Mouse (Mus musculus): ENCODE data around the gene L3mbtl4. TPM values are rescaled to one million over a fixed set of nuclear protein-coding genes. Genes with fewer than 3 reads are reported as not detected.
"Not testable (repeated sequence)": the region's sequence is repeated elsewhere in the genome, so short reads cannot be mapped to it uniquely, and the experiment has no call there.

The L3mbtl4 gene
- polyA plus RNA-seq, 1 experiment: not detected

DNA sequence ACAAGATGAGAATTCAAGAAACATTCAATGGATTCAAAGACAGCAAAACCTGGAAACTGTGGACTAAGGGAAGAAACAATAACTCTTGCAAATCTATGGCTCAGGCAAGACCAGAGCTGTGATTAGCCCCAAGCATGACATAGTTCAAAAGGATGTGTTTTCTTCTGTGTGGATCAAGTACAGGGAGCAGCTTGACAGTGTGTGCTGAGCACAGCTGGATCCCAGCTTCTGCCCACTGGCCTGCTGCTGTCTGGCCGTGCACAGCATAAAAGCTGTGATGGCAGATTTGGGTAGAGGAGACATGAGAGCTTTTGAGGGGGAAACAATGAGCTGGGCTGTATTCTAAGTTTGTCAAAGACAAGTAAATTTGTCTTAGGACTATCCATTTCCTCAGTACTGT lies 84.1 kb downstream of the L3mbtl4 start:
- no peak for TF ChIP-seq POLR2A (IDR thresholded peaks at IDR 0.05; ENCODE audit: low read depth, low read length)
- Histone ChIP-seq H3K27ac (ENCODE audit: insufficient read depth, low read length) (no peak overlapping the region), H3K4me1 (ENCODE audit: control insufficient read depth, insufficient read depth, low read length) (no peaks in the 10 kb centered on the region), H3K4me3 (ENCODE audit: insufficient read depth, low read length) (no peak overlapping the region)

DNA sequence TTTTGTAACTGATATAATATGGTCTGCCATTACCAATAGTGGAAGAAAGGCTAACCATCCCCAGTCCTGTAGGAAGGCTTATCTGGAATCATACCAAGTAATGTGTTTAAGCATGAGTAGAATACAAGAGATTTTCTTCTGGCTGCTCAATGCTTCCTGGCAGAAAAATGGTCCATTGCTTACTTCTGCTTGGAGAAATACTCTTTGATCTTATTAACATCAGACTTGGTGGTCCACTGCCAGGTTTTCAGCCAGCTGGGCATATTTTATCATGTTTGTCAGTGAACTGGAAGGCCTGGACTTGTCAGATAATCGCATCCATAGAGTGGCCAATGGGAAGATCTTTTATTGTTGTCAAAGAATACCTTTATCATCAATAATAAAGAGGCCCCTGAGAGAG lies 97.5 kb downstream of the L3mbtl4 start:
- Histone ChIP-seq H3K27ac (ENCODE audit: insufficient read depth, low read length) (no peak overlapping the region), H3K4me3 (ENCODE audit: insufficient read depth, low read length) (no peak overlapping the region), H3K4me1 (ENCODE audit: control insufficient read depth, insufficient read depth, low read length) (no peaks in the 10 kb centered on the region)
- TF ChIP-seq CTCF (IDR thresholded peaks at IDR 0.05; ENCODE audit: borderline replicate concordance, insufficient read depth, low read length) (no peak), POLR2A (IDR thresholded peaks at IDR 0.05; ENCODE audit: low read depth, low read length) (no peak)

DNA sequence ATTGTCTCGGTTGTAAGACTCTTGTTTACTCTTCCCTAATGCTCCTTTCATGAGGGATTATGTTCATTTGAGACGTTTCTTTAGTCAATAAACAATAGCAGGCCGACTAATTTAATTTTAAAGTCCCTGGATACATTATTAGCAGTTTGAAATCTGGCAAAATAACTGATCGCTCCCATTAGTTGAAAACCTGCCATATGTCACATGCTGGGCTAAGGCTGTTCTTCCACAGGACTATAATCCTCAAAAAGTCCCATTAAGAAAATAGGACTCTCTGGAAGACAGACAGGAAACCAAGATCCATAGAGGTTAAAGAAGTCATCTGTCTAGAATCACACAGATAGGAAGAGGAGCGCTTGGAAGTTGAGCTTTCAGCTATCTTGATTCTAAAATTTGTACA lies 114.9 kb downstream of the L3mbtl4 start:
- TF ChIP-seq POLR2A (IDR thresholded peaks at IDR 0.05; ENCODE audit: low read depth, low read length): no peak
- TF ChIP-seq CTCF (IDR thresholded peaks at IDR 0.05; ENCODE audit: borderline replicate concordance, insufficient read depth, low read length): no peak
- Histone ChIP-seq H3K4me1 (ENCODE audit: control insufficient read depth, insufficient read depth, low read length) (no peaks in the 10 kb centered on the region), H3K27ac (ENCODE audit: insufficient read depth, low read length) (no peak overlapping the region), H3K4me3 (ENCODE audit: insufficient read depth, low read length) (no peak overlapping the region)

DNA sequence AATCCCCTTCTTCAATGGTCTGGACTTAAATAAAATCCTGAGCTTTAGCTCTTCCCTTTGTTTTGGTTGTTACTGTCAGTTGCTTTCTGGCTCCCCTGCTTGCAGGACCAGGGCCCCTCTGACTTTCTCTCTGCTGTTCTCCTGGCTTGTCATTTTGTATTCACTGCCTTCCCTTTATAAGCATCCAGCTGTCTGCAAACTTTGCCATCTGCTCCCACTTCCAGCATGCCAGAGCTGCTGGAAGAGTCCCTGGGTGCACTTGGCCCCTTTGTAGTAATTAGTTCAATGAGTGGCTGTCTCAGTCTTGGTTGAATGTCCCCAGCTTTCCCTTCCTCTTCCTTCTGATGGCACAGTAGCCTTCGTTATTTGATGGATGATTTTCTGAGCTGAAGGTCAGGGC lies 132.4 kb downstream of the L3mbtl4 start:
- Histone ChIP-seq H3K4me1 (ENCODE audit: control insufficient read depth, insufficient read depth, low read length) (no peaks in the 10 kb centered on the region), H3K27ac (ENCODE audit: insufficient read depth, low read length) (no peak overlapping the region), H3K4me3 (ENCODE audit: insufficient read depth, low read length) (no peak overlapping the region)
- TF ChIP-seq CTCF (IDR thresholded peaks at IDR 0.05; ENCODE audit: borderline replicate concordance, insufficient read depth, low read length) (no peak), POLR2A (IDR thresholded peaks at IDR 0.05; ENCODE audit: low read depth, low read length) (no peak)

DNA sequence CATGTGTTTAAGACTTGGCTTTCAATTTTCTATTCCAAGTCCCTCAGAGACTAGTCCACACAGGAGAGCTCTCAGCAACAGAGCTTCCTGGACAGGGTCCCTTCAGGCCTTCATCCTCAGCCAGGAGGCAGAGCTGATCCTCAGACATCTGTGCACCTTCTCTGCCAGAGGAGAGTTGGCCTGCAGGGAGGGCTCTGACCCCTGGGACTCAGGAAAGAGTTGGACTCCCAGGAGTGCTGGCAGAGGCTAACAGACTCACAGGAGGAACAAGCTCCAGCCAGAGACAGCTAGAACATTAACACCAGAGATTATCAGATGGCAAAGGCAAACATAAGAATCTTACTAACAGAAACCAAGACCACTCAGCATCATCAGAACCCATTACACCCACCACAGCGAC lies 133.5 kb downstream of the L3mbtl4 start:
- H3K27ac ChIP-seq (ENCODE audit: insufficient read depth, low read length); H3K4me1 ChIP-seq (ENCODE audit: control insufficient read depth, insufficient read depth, low read length); H3K4me3 ChIP-seq (ENCODE audit: insufficient read depth, low read length): not testable (repeated sequence)

DNA sequence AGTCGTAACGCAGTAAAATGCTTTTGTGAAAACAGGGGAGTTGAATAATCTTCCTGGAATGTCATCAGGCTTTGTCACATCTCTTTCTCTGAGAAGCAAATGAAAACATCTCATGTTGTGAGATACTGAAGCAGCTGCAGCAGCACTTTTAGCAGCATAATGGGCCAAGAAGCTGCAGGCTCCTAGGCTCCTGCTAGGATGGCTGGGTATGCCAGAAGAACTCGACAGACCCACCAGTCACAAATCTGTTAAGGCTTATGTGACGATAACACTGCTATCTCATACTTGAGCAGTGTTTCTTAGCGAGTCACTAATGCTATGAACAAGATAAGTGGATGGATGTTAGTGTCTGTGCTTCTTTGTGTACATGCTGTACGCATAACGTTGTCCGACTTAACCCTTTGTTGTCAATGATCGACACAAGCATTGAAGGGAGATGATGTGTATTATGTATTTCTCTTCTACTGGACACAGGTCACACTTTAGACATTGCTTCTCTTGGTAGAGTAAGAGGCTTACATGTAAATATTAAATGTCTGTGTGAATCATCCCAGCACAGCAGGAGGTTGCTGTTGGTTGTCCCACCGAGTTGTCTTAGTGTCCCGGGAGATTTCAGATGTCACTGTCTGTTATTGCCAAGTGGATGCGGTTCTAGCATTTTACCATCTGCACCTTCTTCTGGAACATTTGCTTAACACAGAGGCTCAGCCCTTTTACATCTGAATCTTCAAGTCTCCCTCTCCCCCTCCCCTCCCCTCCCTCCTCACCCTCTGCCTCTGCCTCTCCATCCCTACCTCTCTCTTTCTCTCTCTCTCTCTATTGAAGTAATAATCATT lies 149.3 kb downstream of the L3mbtl4 start:
- no peak overlapping the region for H3K4me3 ChIP-seq (ENCODE audit: insufficient read depth, low read length)
- H3K27ac ChIP-seq (ENCODE audit: insufficient read depth, low read length): no peak overlapping the region
- no peak for TF ChIP-seq POLR2A (IDR thresholded peaks at IDR 0.05; ENCODE audit: low read depth, low read length)
- no peaks in the 10 kb centered on the region for H3K4me1 ChIP-seq (ENCODE audit: control insufficient read depth, insufficient read depth, low read length)

DNA sequence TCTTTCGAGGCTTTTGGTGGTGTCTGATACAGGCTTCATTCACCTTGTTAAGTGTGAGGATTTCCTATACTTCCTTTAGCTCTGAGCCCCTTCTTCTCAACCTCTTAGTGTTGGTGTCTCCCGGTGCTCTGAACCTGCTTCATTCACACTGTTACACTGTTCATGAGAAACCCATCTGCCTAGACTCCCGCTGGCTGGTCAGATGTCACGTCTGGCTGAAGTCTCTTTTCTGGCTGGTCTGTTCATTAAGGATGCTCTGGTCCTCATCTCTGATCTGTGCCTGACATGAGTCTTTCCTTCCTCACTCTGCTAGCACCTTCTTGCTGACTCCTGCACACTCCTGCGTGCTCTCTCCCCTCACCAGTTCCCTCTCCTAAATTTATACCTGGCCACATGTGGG lies 160.0 kb downstream of the L3mbtl4 start:
- Histone ChIP-seq H3K4me1 (ENCODE audit: control insufficient read depth, insufficient read depth, low read length) (no peaks in the 10 kb centered on the region), H3K4me3 (ENCODE audit: insufficient read depth, low read length) (no peak overlapping the region), H3K27ac (ENCODE audit: insufficient read depth, low read length) (no peak overlapping the region)
- TF ChIP-seq CTCF (IDR thresholded peaks at IDR 0.05; ENCODE audit: borderline replicate concordance, insufficient read depth, low read length) (no peak), POLR2A (IDR thresholded peaks at IDR 0.05; ENCODE audit: low read depth, low read length) (no peak)

DNA sequence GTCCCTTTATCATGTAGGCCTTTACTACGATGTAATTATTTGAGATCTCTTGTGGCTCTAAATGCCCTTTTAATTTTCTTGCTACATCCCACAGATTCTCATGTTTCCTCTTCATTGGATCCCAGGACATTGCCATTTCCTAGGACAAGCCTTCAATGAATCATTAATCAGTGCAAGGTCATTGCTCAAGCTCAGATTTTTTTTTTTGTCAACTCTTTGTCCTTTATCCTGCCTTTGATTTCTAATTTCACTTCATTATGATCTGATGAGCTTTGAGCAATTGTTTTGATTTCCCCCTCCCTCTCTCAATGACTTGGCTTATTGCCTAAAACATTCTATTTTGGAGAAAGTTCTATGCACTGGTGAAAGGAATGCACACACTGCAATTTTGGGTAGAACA lies 177.3 kb downstream of the L3mbtl4 start:
- Histone ChIP-seq H3K27ac (ENCODE audit: insufficient read depth, low read length) (no peak overlapping the region), H3K4me3 (ENCODE audit: insufficient read depth, low read length) (no peak overlapping the region), H3K4me1 (ENCODE audit: control insufficient read depth, insufficient read depth, low read length) (no peaks in the 10 kb centered on the region)
- TF ChIP-seq POLR2A (IDR thresholded peaks at IDR 0.05; ENCODE audit: low read depth, low read length) (no peak), CTCF (IDR thresholded peaks at IDR 0.05; ENCODE audit: borderline replicate concordance, insufficient read depth, low read length) (no peak)

DNA sequence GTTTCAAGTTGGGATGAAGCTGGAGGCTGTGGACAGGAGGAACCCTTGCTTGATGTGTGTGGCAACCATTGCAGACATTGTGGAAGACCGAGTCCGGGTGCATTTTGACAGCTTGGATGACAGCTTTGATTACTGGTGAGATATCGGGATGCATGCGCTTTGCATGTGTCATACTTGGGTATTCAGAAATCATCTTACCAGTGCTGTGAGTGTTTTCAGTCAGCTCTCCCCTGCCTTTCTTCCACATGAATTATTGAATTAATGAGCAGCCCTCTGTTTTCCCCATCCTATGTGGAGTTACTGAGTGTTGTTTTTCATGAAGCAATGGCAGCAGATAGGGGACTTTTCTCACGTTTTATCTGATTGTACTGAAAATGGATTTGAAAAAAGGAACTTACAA lies 187.9 kb downstream of the L3mbtl4 start:
- H3K4me3 ChIP-seq (ENCODE audit: insufficient read depth, low read length): no peak overlapping the region
- no peak for TF ChIP-seq CTCF (IDR thresholded peaks at IDR 0.05; ENCODE audit: borderline replicate concordance, insufficient read depth, low read length)
- TF ChIP-seq POLR2A (IDR thresholded peaks at IDR 0.05; ENCODE audit: low read depth, low read length): no peak
- no peaks in the 10 kb centered on the region for H3K4me1 ChIP-seq (ENCODE audit: control insufficient read depth, insufficient read depth, low read length)
- no peak overlapping the region for H3K27ac ChIP-seq (ENCODE audit: insufficient read depth, low read length)

DNA sequence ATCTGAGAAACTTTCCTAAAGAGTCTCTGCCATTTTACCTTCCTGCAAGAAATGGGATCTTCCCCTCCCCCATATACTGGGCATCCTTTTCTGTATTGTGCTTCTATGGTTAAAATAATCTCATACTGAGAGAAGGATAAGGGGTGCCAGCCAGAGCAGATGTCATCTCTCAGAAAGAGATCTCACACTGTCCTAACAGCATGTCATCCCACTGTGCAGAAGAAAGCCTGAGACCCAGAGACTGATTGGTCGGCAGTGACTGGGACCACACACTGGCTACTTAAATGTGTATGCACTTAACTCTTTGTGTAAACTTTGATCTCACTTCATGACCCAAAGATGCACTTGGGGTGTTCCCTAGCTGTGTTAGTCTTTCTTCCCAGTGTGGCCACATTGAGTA lies 193.7 kb downstream of the L3mbtl4 start:
- Histone ChIP-seq H3K4me3 (ENCODE audit: insufficient read depth, low read length) (no peak overlapping the region), H3K4me1 (ENCODE audit: control insufficient read depth, insufficient read depth, low read length) (no peaks in the 10 kb centered on the region), H3K27ac (ENCODE audit: insufficient read depth, low read length) (no peak overlapping the region)
- TF ChIP-seq POLR2A (IDR thresholded peaks at IDR 0.05; ENCODE audit: low read depth, low read length) (no peak), CTCF (IDR thresholded peaks at IDR 0.05; ENCODE audit: borderline replicate concordance, insufficient read depth, low read length) (no peak)

Data from embryonic fibroblast, embryonic 13.5 days (primary cell).